Mouse (Mus musculus): ENCODE results near the gene Kctd4. TPM values are rescaled to one million over a fixed set of nuclear protein-coding genes. Genes with fewer than 3 reads are reported as not detected.

Gene Kctd4
- polyA plus RNA-seq (2012; rRNA removed) = not detected in 2 replicates

GRCm38 (mm10) chr14:75954766-75955165 lies at the start of gene Kctd4:
Gene Kctd4, plus strand, starts transcription at chr14:75955009.

GRCm38 (mm10) chr14:76010102-76011061 lies 55.6 kb downstream of the Kctd4 start, which contains the start of gene Gtf2f2:
Gene Gtf2f2, minus strand, starts transcription at chr14:76010865.

Other genes starting within 250 kb of the Kctd4 start
- 1.7 and 2.2 TPM in 2 replicates for gene Cog3, start 200.5 kb upstream of the Kctd4 start, polyA plus RNA-seq (2012; rRNA removed)
- gene Slc25a30, start 168.0 kb upstream of the Kctd4 start, polyA plus RNA-seq (2012; rRNA removed) = 0.52 and 1.0 TPM in 2 replicates
- 1,268 and 2,418 TPM in 2 replicates for gene Tpt1, start 109.9 kb upstream of the Kctd4 start, polyA plus RNA-seq (2012; rRNA removed)
- gene Gtf2f2, start 55.9 kb downstream of the Kctd4 start, polyA plus RNA-seq (2012; rRNA removed) = 0.91 and 1.1 TPM in 2 replicates
- 0.52 and 0.97 TPM in 2 replicates for gene Gpalpp1, start 155.8 kb downstream of the Kctd4 start, polyA plus RNA-seq (2012; rRNA removed)
- 1.6 and 3.3 TPM in 2 replicates for gene Nufip1, start 155.9 kb downstream of the Kctd4 start, polyA plus RNA-seq (2012; rRNA removed)

Measured in stomach, adult 2 months (tissue).